Mouse (Mus musculus) liver, adult 2 months (tissue): Measurements from ENCODE around the gene Olfr331.

Experiments used
- CTCF ChIP-seq: fragments of 200-500 bp; IDR thresholded peaks from 2 replicates; pipeline ENCODE4 v1.5.1; 2011; ENCODE audit warnings: low read depth, low read length, control low read depth
- POLR2A ChIP-seq: fragments of 200-500 bp; IDR thresholded peaks from 2 replicates; pipeline ENCODE4 v1.6.1; 2011; ENCODE audit warnings: low read length, control low read depth; ENCODE audit not compliant: insufficient read depth; ENCODE audit errors: extremely low read depth

- TF ChIP-seq POLR2A (no peak), CTCF (no peak)
Measured at GRCm38 (mm10) chr11:58462170-58462569, 40.2 kb downstream of the Olfr331 start, which contains the start of gene Olfr30.
